Mouse (Mus musculus): ENCODE results near the gene Ackr4.

Gene Ackr4

GRCm38 (mm10) chr9:104104986-104105385, 21.7 kb downstream of the Ackr4 start:
- no peak for DNase-seq

GRCm38 (mm10) chr9:104102901-104103300, 23.8 kb downstream of the Ackr4 start:
- no peak for DNase-seq

- DNase-seq, result no peak
Observed at GRCm38 (mm10) chr9:104102301-104102700, 24.4 kb downstream of the Ackr4 start.

- no peak for DNase-seq
Observed at GRCm38 (mm10) chr9:104101458-104101857, 25.3 kb downstream of the Ackr4 start.

GRCm38 (mm10) chr9:104100822-104101221, 25.9 kb downstream of the Ackr4 start:
- DNase-seq, result no peak

GRCm38 (mm10) chr9:104099060-104099459, 27.7 kb downstream of the Ackr4 start:
- peak; percentile 19 for DNase-seq

- DNase-seq, result no peak
Observed at GRCm38 (mm10) chr9:104098256-104098655, 28.5 kb downstream of the Ackr4 start.

- DNase-seq, result no peak
Observed at GRCm38 (mm10) chr9:104092945-104093344, 33.8 kb downstream of the Ackr4 start.

- DNase-seq, result no peak
Observed at GRCm38 (mm10) chr9:104088555-104088954, 38.2 kb downstream of the Ackr4 start.

- no peak for DNase-seq
Observed at GRCm38 (mm10) chr9:104085730-104086429, 40.9 kb downstream of the Ackr4 start.

GRCm38 (mm10) chr9:104080038-104080437, 46.7 kb downstream of the Ackr4 start:
- no peak for DNase-seq

GRCm38 (mm10) chr9:104079379-104079778, 47.4 kb downstream of the Ackr4 start:
- DNase-seq, result peak; percentile 79

- DNase-seq, result no peak
Observed at GRCm38 (mm10) chr9:104078780-104079179, 48.0 kb downstream of the Ackr4 start.

- no peak for DNase-seq
Observed at GRCm38 (mm10) chr9:104075808-104076207, 50.9 kb downstream of the Ackr4 start.

- no peak for DNase-seq
Observed at GRCm38 (mm10) chr9:104070863-104071604, 55.7 kb downstream of the Ackr4 start.

GRCm38 (mm10) chr9:104070241-104070640, 56.5 kb downstream of the Ackr4 start:
- DNase-seq, result no peak

GRCm38 (mm10) chr9:104064571-104064970, 62.2 kb downstream of the Ackr4 start:
- no peak for DNase-seq

GRCm38 (mm10) chr9:104063244-104063961, 63.3 kb downstream of the Ackr4 start, which contains the start of gene Acad11:
TSS of gene Acad11 (plus strand) at chr9:104063377.
- peak; percentile 86 for DNase-seq

- peak; percentile 83 for DNase-seq
Observed at GRCm38 (mm10) chr9:104062430-104063243, 64.1 kb downstream of the Ackr4 start, which contains the start of gene Uba5. TSS of gene Uba5 (minus strand) at chr9:104063134.

- no peak for DNase-seq
Observed at GRCm38 (mm10) chr9:104051028-104051427, 75.7 kb downstream of the Ackr4 start.

GRCm38 (mm10) chr9:104043676-104044075, 83.1 kb downstream of the Ackr4 start:
- DNase-seq, result no peak

- no peak for DNase-seq
Observed at GRCm38 (mm10) chr9:104040362-104040761, 86.4 kb downstream of the Ackr4 start, which contains the start of gene Gm28305. TSS of gene Gm28305 (plus strand) at chr9:104040662.

Data from thymus, postnatal 4 days (tissue).